Mouse (Mus musculus) olfactory bulb, adult 2 months (tissue): ENCODE results near the gene Plcb3.

ENCODE experiments used
- CTCF ChIP-seq: fragments of 200-500 bp; IDR thresholded peaks from 2 replicates; pipeline ENCODE4 v1.5.1; 2012; ENCODE audit warnings: low read depth, mild to moderate bottlenecking, low read length, moderate library complexity; ENCODE audit not compliant: insufficient read depth
- POLR2A ChIP-seq: fragments of 200-500 bp; IDR thresholded peaks from 2 replicates; pipeline ENCODE4 v1.6.1; 2012; ENCODE audit warnings: mild to moderate bottlenecking, low read depth, low read length, moderate library complexity; ENCODE audit not compliant: insufficient read depth

GRCm38 (mm10) chr19:6975537-6976521, at the start of gene Plcb3:
- no peak for TF ChIP-seq CTCF
- no peak for TF ChIP-seq POLR2A
